Mouse (Mus musculus) c-Kit-positive CD71-positive TER-119-negative erythroid progenitor cells, embryonic 14.5 days (primary cell): ENCODE measurements around the gene Vmp1.

Source experiments
- DNase-seq: peaks from one replicate; pipeline ENCODE4 v3.0.0-alpha.2; 2013; ENCODE audit warnings: low read depth

Gene Vmp1

DNA sequence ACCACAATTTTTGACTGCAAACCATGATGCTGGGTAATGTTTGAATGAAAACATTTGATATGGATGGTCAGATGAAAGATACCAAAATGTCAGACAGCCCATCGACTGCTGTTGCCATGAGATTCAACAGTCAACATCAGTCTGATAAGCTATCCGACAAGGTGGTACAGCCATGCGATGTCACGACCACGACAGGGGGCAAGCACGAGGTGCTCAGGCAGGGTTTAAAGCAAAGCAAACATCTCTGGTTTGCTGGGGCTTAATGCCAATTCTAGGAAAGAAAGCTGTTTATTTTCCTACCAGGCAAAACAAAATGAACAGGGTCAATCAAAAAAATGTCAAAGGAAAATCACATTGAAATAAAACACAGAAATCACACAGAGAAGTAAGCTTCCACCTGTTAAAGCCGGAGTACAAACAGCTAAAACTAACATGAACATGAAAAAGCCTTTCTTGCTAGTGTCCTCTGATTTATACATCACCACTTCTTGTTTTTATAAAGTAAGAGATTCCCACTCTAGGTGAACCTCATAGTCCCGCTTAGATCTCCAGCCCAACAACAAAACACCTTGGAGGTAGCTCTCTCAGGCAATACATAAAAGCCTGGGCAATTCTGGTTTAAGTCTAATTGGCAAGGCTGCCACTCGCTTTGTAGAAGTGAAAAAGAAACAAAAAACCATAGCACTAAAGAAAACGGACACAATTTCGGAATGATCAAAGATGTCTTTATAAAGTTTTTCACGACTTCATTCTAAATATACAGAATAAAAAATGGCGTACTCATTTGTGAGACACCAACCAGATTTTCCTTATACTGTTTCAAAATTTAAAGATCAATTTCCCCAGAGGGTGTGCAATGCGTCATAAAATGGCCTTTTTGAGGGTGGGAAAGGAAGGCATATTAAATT, 99.4 kb downstream of the Vmp1 start:
- no peak for DNase-seq

- DNase-seq, result no peak
These were observed 100.3 kb downstream of the Vmp1 start for GRCm38 (mm10) chr11:86583313-86583825.

DNA sequence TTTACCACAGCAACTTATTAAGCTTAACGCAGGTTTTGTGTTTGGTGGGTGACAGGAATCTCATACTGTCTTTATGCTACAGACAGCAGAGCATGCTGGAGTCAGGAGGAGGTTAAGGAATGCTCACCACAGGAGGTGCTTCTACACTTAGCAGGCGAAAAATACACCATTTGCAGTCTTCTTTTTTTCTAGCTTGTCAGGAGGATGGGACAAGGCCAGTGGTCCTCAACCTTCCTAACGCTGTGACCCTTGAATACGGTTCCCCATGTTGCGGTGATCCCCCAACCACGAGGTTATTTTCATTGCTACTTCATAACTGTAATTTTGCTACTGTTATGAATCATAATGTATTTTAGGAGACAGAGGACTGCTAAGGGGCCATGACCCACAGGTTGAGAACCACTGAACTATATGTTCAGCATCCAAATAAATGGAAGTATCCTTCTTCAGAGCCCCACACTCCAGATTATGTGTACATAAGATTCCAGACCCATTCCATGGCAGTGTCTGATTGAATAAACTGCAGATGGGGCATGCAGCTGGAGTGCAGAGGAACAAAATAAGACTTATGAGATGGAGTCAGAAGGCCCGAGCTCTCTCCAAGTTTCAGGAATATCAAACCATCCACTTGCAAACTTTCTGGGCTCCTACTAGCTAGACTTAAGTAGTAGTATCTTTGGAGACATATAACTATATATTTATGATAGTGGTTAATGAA, 100.9 kb downstream of the Vmp1 start:
- DNase-seq, result no peak

DNA sequence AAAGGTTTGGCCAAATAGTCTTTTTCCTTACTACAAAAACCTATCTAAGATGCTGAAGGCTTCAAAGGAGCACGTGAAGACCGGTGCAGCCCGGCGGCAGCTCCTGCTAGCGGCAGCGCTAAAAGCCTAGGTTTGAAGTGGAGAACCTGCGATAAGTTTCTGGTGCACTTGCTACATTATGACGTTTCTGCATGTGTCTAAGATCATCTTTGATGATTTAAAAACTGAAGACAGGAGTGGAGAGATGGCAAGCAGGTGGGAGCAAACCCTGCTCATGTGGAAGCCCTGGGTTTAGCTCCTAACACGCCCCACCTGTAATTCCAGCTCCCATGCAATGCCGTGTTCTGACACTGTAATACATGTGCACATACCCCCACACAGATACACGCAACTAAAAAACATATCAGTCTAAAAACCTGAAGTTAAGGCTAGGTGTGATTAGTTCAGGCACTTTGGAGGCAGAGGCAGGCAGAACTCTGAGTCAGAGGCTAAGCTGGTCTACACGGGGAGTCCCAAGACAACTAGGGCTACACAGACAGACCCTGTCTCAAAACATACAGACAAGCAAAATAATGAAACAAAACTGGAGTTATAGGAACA, 101.6 kb downstream of the Vmp1 start:
- DNase-seq, result no peak

DNA sequence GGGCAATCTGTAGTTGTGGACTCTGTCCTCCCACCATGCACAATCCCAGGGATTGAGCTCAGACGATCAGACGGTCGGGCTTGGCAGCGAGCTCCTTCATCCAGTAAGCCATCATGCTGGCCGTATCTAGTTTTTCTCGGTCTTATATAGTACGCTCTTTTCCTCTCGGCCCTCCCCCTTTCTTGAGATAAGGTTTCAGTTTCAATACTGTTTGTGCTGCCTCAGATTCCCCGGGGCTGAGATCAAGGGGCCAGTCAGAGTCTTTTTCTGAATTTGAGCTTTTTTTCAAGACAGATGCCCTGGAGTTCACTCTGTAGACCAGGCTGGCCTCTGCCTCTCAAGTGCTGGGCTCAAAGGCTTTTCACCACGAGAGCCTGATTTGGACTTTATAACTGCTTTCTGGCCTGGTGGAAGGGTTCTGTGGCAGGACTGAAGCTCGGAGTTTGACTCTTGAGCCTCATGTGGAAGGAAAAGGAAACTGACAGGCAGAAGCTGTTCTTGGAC, 102.3 kb downstream of the Vmp1 start:
- DNase-seq, result peak; percentile 77

GRCm38 (mm10) chr11:86580319-86581113, 103.1 kb downstream of the Vmp1 start:
- no peak for DNase-seq

DNA sequence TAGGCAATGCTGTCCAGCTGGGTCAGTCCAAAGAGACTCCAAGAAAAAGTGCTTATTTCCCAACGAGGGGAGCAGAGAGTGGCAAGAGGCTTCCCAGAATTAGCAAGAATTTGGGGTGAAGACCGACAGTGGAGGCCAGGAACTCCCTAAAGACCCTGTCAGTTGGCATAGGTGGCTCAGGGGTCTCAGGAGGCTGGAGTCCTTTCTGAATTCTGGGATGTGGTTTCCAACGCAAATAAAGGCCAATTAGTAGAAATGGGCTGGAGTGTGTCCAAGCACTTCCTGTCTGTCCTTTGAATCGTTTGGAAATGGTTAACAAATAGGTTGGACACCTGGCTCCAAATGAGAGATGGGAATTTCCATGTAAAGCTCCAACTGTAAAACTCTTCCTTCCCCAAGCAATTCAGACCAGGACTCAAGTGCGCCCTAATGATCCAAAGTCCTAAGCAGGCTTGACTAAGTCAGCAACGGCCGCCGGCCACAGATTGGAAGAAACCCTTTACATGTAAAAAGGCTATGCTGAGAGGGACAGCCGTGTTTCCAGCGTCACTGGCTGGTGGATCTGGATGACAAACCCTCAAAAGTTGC, 103.8 kb downstream of the Vmp1 start:
- DNase-seq, result no peak

GRCm38 (mm10) chr11:86578809-86579730, 104.6 kb downstream of the Vmp1 start:
- DNase-seq, result no peak

- DNase-seq, result no peak
These were observed 105.4 kb downstream of the Vmp1 start for GRCm38 (mm10) chr11:86578106-86578808.

DNA sequence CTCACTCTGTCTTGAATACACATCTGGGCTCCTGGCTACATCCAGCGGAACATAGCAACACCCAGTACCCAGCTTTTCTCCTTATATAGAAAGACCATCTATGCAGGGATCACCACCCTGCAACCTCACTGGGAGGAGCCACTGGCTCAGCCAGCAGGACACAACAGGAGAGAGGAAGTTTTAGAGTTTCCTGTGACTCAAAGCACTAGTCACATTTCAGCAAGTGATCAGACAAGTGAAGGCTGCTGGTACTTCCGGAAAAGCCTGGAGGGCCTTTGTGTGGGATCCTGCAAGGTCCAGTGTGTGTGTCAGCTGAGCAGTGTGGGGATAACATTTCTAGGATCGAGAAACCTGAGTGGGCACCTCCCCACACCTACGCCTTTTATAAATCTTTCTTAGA, 106.4 kb downstream of the Vmp1 start:
- no peak for DNase-seq

GRCm38 (mm10) chr11:86575632-86576378, 107.8 kb downstream of the Vmp1 start:
- no peak for DNase-seq

GRCm38 (mm10) chr11:86574408-86574807, 109.2 kb downstream of the Vmp1 start:
- DNase-seq, result no peak

DNA sequence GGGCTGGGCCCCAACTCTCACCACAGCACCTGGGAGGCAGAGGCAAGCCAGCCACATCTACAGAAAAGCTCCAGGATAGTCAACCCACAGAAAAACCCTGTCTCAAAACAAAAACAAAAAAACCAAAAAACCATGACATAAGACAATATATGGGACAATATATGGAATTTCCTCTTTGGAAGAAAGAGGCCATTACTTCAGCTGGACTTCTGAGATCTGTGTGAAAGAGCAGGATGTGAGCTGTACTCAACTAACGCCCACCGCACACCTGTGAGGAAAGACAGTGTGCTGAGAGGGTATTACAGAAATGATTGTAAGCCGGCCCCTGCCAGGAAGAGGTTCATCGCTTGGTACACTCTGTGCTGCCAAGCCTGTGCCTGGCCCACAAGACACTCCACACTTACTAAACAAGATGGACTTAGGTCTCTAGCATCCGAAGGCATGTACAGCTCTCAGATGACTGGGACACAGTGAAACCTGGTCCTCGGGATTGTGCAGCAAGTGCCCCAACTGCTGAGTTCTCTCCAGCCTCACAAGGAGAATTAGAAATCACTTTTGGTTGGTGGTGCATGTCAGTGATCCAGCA, 109.9 kb downstream of the Vmp1 start:
- DNase-seq, result no peak

DNA sequence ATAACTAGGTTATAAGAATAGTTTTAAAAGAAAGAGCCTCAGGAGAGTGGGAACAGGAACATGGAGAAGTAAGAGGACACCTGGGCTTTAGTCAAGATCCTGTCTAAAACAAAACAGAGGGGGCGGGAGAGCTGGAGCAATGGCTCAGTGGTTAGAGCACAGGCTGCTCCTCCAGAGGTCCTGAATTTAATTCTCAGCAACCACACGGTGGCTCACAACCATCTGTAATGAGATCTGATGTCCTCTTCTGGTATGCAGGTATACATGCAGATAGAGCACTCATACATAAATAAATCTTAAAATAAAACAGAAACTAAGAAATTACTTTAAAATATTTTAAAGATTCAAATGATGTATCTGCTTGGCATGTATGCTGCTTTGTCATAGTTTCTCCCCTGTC, 111.0 kb downstream of the Vmp1 start:
- DNase-seq, result no peak

DNA sequence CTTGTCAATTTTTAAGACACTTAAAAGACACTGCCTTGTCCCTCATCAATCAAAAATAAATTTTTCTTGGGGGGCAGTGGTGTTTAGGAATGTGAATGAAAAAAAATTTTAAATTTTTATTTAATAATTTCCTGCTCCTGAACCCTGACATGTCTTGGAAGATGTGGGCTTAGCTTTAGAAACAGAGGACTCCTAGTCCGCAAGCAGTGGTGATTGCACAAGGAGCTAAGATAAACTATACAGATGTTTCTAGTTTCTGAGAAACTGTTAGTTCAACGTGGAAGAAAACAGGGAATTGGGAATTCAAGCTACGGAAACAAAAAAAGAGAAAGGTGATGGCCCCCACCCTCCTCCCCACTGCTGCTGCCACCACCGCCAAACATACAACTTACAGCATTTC, 111.8 kb downstream of the Vmp1 start:
- no peak for DNase-seq

DNA sequence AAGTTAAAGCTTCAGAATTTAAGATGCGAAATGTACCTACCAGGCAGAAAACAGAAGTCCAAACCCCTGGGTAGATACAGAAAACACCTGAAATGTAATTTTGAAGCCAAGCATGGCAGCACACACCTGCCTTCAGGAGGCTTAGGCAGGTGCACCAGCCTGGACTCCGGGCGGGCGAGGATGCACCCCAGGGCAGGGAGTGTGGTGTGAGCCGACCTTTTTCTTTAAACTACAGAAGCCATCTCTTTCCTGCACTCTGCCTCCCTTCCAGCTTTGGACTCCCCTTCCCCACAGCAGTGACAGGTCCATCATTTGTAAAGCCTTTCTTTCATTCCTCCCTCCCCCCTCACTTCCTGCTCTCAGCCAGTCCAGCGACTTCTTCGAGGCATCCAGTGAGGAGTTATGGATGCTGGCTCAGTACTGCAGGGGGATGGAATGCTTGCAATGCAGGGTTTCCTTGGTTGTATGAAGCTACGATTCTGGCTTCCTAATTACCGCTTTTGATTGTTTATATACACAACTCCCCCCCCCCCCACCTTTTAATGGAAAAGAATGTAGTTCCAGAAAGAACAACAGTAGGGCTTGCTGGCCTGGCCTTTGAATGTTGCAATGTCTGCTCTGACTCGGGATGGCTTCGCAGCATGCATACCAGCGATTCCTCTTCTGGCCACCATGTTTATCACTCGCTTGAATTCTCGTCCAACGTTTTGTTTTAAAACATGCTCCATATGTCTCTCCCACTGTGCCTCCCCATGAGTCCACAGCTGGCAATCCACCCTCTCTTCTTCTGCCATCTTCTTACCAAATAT, 112.4 kb downstream of the Vmp1 start:
- DNase-seq, result no peak

GRCm38 (mm10) chr11:86570261-86570746, 113.3 kb downstream of the Vmp1 start:
- DNase-seq, result no peak
